Mouse (Mus musculus) T-helper 1 cell (primary cell): Measurements from ENCODE around the gene Slc6a6.

Experiments
- in situ Hi-C: fragments of 300-600 bp; cut with MboI, MseI; formaldehyde crosslinking; loops from one replicate; pipeline ENCODE4 v1.15.1; 2025; ENCODE audit warnings: high pct_unique_total_duplicates

Gene Slc6a6

GRCm38 (mm10) chr6:91762051-91762742, 78.3 kb downstream of the Slc6a6 start:
- in situ Hi-C loops, result no loop called here

GRCm38 (mm10) chr6:91767550-91767949, 83.7 kb downstream of the Slc6a6 start:
- in situ Hi-C loops, result no loop called here

GRCm38 (mm10) chr6:91773951-91774350, 90.1 kb downstream of the Slc6a6 start:
- in situ Hi-C loops, result no loop called here

GRCm38 (mm10) chr6:91776543-91776942, 92.7 kb downstream of the Slc6a6 start:
- in situ Hi-C loops, result no loop called here

- in situ Hi-C loops, result no loop called here
Observed at GRCm38 (mm10) chr6:91779206-91779605, 95.4 kb downstream of the Slc6a6 start.

- in situ Hi-C loops, result no loop called here
Observed at GRCm38 (mm10) chr6:91785018-91785417, 101.2 kb downstream of the Slc6a6 start.

GRCm38 (mm10) chr6:91788311-91788798, 104.5 kb downstream of the Slc6a6 start:
- in situ Hi-C loops, result no loop called here

- in situ Hi-C loops, result no loop called here
Observed at GRCm38 (mm10) chr6:91795640-91796039, 111.8 kb downstream of the Slc6a6 start.

GRCm38 (mm10) chr6:91796064-91796463, 112.2 kb downstream of the Slc6a6 start:
- in situ Hi-C loops, result no loop called here

GRCm38 (mm10) chr6:91796736-91797135, 112.9 kb downstream of the Slc6a6 start:
- in situ Hi-C loops, result no loop called here

- in situ Hi-C loops, result no loop called here
Observed at GRCm38 (mm10) chr6:91798496-91798895, 114.6 kb downstream of the Slc6a6 start.

GRCm38 (mm10) chr6:91804177-91804576, 120.3 kb downstream of the Slc6a6 start:
- in situ Hi-C loops, result no loop called here

GRCm38 (mm10) chr6:91807169-91807568, 123.3 kb downstream of the Slc6a6 start:
- in situ Hi-C loops, result no loop called here

GRCm38 (mm10) chr6:91808022-91808421, 124.2 kb downstream of the Slc6a6 start:
- in situ Hi-C loops, result no loop called here
